Mouse (Mus musculus): ENCODE measurements around the gene Rab42.
"Not testable (repeated sequence)": the region's sequence is repeated elsewhere in the genome, so short reads cannot be mapped to it uniquely, and the experiment has no call there.

The Rab42 gene

GRCm38 (mm10) chr4:132311209-132311608, 8.0 kb upstream of the Rab42 start:
- DNase-seq: no peak

- no peak for DNase-seq
Observed at GRCm38 (mm10) chr4:132309849-132310472, 6.8 kb upstream of the Rab42 start.

- DNase-seq: no peak
Observed at GRCm38 (mm10) chr4:132309140-132309848, 6.1 kb upstream of the Rab42 start.

GRCm38 (mm10) chr4:132308437-132309139, 5.4 kb upstream of the Rab42 start:
- peak; percentile 93 for DNase-seq

GRCm38 (mm10) chr4:132306004-132306403, 2.8 kb upstream of the Rab42 start:
- no peak for DNase-seq

GRCm38 (mm10) chr4:132305276-132305675, 2.1 kb upstream of the Rab42 start:
- no peak for DNase-seq

- DNase-seq: not testable (repeated sequence)
Observed at GRCm38 (mm10) chr4:132303484-132303883, 299 bp upstream of the Rab42 start.

GRCm38 (mm10) chr4:132301965-132302938, 933 bp downstream of the Rab42 start:
- no peak for DNase-seq

- DNase-seq: no peak
Observed at GRCm38 (mm10) chr4:132301486-132301885, 1.7 kb downstream of the Rab42 start.

- no peak for DNase-seq
Observed at GRCm38 (mm10) chr4:132299849-132300248, 3.3 kb downstream of the Rab42 start.

GRCm38 (mm10) chr4:132295696-132296390, 7.3 kb downstream of the Rab42 start:
- no peak for DNase-seq

GRCm38 (mm10) chr4:132293682-132294240, 9.4 kb downstream of the Rab42 start:
- no peak for DNase-seq

GRCm38 (mm10) chr4:132292988-132293387, 10.2 kb downstream of the Rab42 start:
- DNase-seq: no peak

GRCm38 (mm10) chr4:132291624-132292335, 11.4 kb downstream of the Rab42 start:
- no peak for DNase-seq

GRCm38 (mm10) chr4:132291056-132291455, 12.1 kb downstream of the Rab42 start:
- no peak for DNase-seq

GRCm38 (mm10) chr4:132288840-132289239, 14.3 kb downstream of the Rab42 start:
- DNase-seq: not testable (repeated sequence)

- no peak for DNase-seq
Observed at GRCm38 (mm10) chr4:132275949-132276348, 27.2 kb downstream of the Rab42 start.

- DNase-seq: peak; percentile 95
Observed at GRCm38 (mm10) chr4:132274156-132274862, 28.9 kb downstream of the Rab42 start, which contains the start of gene Taf12. Taf12 (plus strand) TSS chr4:132274375.

- DNase-seq: no peak
Observed at GRCm38 (mm10) chr4:132273166-132273565, 30.0 kb downstream of the Rab42 start.

All from right cerebral cortex, adult 18-20 months (tissue).